Mouse (Mus musculus): ENCODE data around the gene Itgb3bp. TPM values are rescaled to one million over a fixed set of nuclear protein-coding genes. Genes with fewer than 3 reads are reported as not detected.

Itgb3bp gene
- polyA plus RNA-seq (2014; fragmentation: Nextera tagmentation; extraction: Ambion mirVana): 35.5 and 36.0 TPM in 2 replicates

- Histone ChIP-seq H3K27ac (replicated peaks in 1 of 2; ENCODE audit: control insufficient read depth in 1 of 2, insufficient read depth in 1 of 2, low read depth in 2 of 2, low read length in 2 of 2) (peak within 1 kb of the TSS; percentile 99), H3K4me3 (ENCODE audit: control insufficient read depth in 1 of 2, insufficient read depth in 1 of 2, low read depth in 1 of 2, low read length in 2 of 2) (peak within 1 kb of the TSS; percentile 64 to 94), H3K36me3 (ENCODE audit: control insufficient read depth, insufficient read depth, low read length) (peaks cover 15% of the 10 kb centered on the region), H3K27me3 (ENCODE audit: control insufficient read depth, insufficient read depth, low read length) (no peaks in the 10 kb centered on the region), H3K4me2 (ENCODE audit: low read length) (peak within 1 kb of the TSS; percentile 68), H3K4me1 (ENCODE audit: control insufficient read depth in 2 of 2, insufficient read depth in 2 of 2, low read length in 2 of 2) (peaks cover 13 to 26% of the 10 kb centered on the region in 2 experiments), H3K9me3 (ENCODE audit: control insufficient read depth, low read length) (no peaks in the 10 kb centered on the region), H3K9ac (ENCODE audit: low read length) (peak within 1 kb of the TSS; percentile 88)
- peak; percentile 89 for ATAC-seq (ENCODE audit: insufficient number of reproducible peaks, insufficient read depth, low FRiP score, low read depth)
- WGBS: under 1% methylated on average over 50 of the region's 57 CpGs
These were observed at the start of gene Itgb3bp for GRCm38 (mm10) chr4:99929613-99930517. TSS of gene Itgb3bp (minus strand) at chr4:99929813.

- no peaks in the 10 kb centered on the region for H3K9me3 ChIP-seq (ENCODE audit: control insufficient read depth, low read length)
- WGBS: 88% methylated on average over 5 of the region's 5 CpGs
- no peak overlapping the region for H3K27ac ChIP-seq (replicated peaks in 1 of 2; ENCODE audit: control insufficient read depth in 1 of 2, insufficient read depth in 1 of 2, low read depth in 2 of 2, low read length in 2 of 2)
- no peak overlapping the region for H3K4me3 ChIP-seq (ENCODE audit: control insufficient read depth in 1 of 2, insufficient read depth in 1 of 2, low read depth in 1 of 2, low read length in 2 of 2)
- H3K4me2 ChIP-seq (ENCODE audit: low read length): no peak overlapping the region
- no peak for ATAC-seq (ENCODE audit: insufficient number of reproducible peaks, insufficient read depth, low FRiP score, low read depth)
- H3K4me1 ChIP-seq (ENCODE audit: control insufficient read depth in 2 of 2, insufficient read depth in 2 of 2, low read length in 2 of 2): peaks cover 0 to 2% of the 10 kb centered on the region in 2 experiments; a peak in 2 of 4 replicates
- no peaks in the 10 kb centered on the region for H3K27me3 ChIP-seq (ENCODE audit: control insufficient read depth, insufficient read depth, low read length)
- H3K36me3 ChIP-seq (ENCODE audit: control insufficient read depth, insufficient read depth, low read length): peaks cover 62% of the 10 kb centered on the region
- H3K9ac ChIP-seq (ENCODE audit: low read length): no peak overlapping the region
These were observed 49.7 kb upstream of the Itgb3bp start for GRCm38 (mm10) chr4:99979326-99979725.

- Histone ChIP-seq H3K4me1 (ENCODE audit: control insufficient read depth in 2 of 2, insufficient read depth in 2 of 2, low read length in 2 of 2) (no peaks in the 10 kb centered on the region), H3K9ac (ENCODE audit: low read length) (no peak overlapping the region), H3K36me3 (ENCODE audit: control insufficient read depth, insufficient read depth, low read length) (peaks cover 62% of the 10 kb centered on the region), H3K4me2 (ENCODE audit: low read length) (no peak overlapping the region), H3K9me3 (ENCODE audit: control insufficient read depth, low read length) (no peaks in the 10 kb centered on the region), H3K27me3 (ENCODE audit: control insufficient read depth, insufficient read depth, low read length) (no peaks in the 10 kb centered on the region), H3K4me3 (ENCODE audit: control insufficient read depth in 1 of 2, insufficient read depth in 1 of 2, low read depth in 1 of 2, low read length in 2 of 2) (no peak overlapping the region), H3K27ac (replicated peaks in 1 of 2; ENCODE audit: control insufficient read depth in 1 of 2, insufficient read depth in 1 of 2, low read depth in 2 of 2, low read length in 2 of 2) (no peak overlapping the region)
- no peak for ATAC-seq (ENCODE audit: insufficient number of reproducible peaks, insufficient read depth, low FRiP score, low read depth)
- 82% methylated on average over 5 of the region's 5 CpGs for WGBS
These were observed 44.8 kb upstream of the Itgb3bp start for GRCm38 (mm10) chr4:99974375-99974774.

GRCm38 (mm10) chr4:99973931-99974330, 44.3 kb upstream of the Itgb3bp start:
- peaks cover 62% of the 10 kb centered on the region for H3K36me3 ChIP-seq (ENCODE audit: control insufficient read depth, insufficient read depth, low read length)
- H3K4me2 ChIP-seq (ENCODE audit: low read length): no peak overlapping the region
- H3K9ac ChIP-seq (ENCODE audit: low read length): no peak overlapping the region
- H3K27ac ChIP-seq (replicated peaks in 1 of 2; ENCODE audit: control insufficient read depth in 1 of 2, insufficient read depth in 1 of 2, low read depth in 2 of 2, low read length in 2 of 2): no peak overlapping the region
- H3K4me1 ChIP-seq (ENCODE audit: control insufficient read depth in 2 of 2, insufficient read depth in 2 of 2, low read length in 2 of 2): no peaks in the 10 kb centered on the region
- no peak for ATAC-seq (ENCODE audit: insufficient number of reproducible peaks, insufficient read depth, low FRiP score, low read depth)
- no peaks in the 10 kb centered on the region for H3K9me3 ChIP-seq (ENCODE audit: control insufficient read depth, low read length)
- no peaks in the 10 kb centered on the region for H3K27me3 ChIP-seq (ENCODE audit: control insufficient read depth, insufficient read depth, low read length)
- H3K4me3 ChIP-seq (ENCODE audit: control insufficient read depth in 1 of 2, insufficient read depth in 1 of 2, low read depth in 1 of 2, low read length in 2 of 2): no peak overlapping the region
- WGBS: 91% methylated on average over 1 of the region's 1 CpGs

- no peak overlapping the region for H3K4me3 ChIP-seq (ENCODE audit: control insufficient read depth in 1 of 2, insufficient read depth in 1 of 2, low read depth in 1 of 2, low read length in 2 of 2)
- no peaks in the 10 kb centered on the region for H3K27me3 ChIP-seq (ENCODE audit: control insufficient read depth, insufficient read depth, low read length)
- H3K9ac ChIP-seq (ENCODE audit: low read length): no peak overlapping the region
- no peak overlapping the region for H3K27ac ChIP-seq (replicated peaks in 1 of 2; ENCODE audit: control insufficient read depth in 1 of 2, insufficient read depth in 1 of 2, low read depth in 2 of 2, low read length in 2 of 2)
- H3K9me3 ChIP-seq (ENCODE audit: control insufficient read depth, low read length): no peaks in the 10 kb centered on the region
- H3K4me2 ChIP-seq (ENCODE audit: low read length): no peak overlapping the region
- no peak for ATAC-seq (ENCODE audit: insufficient number of reproducible peaks, insufficient read depth, low FRiP score, low read depth)
- 78% methylated on average over 6 of the region's 6 CpGs for WGBS
- H3K4me1 ChIP-seq (ENCODE audit: control insufficient read depth in 2 of 2, insufficient read depth in 2 of 2, low read length in 2 of 2): no peaks in the 10 kb centered on the region
- peaks cover 65% of the 10 kb centered on the region for H3K36me3 ChIP-seq (ENCODE audit: control insufficient read depth, insufficient read depth, low read length)
These were observed 43.3 kb upstream of the Itgb3bp start for GRCm38 (mm10) chr4:99972886-99973285.

GRCm38 (mm10) chr4:99970097-99970496, 40.5 kb upstream of the Itgb3bp start:
- no peaks in the 10 kb centered on the region for H3K27me3 ChIP-seq (ENCODE audit: control insufficient read depth, insufficient read depth, low read length)
- H3K36me3 ChIP-seq (ENCODE audit: control insufficient read depth, insufficient read depth, low read length): peaks cover 82% of the 10 kb centered on the region
- no peak overlapping the region for H3K27ac ChIP-seq (replicated peaks in 1 of 2; ENCODE audit: control insufficient read depth in 1 of 2, insufficient read depth in 1 of 2, low read depth in 2 of 2, low read length in 2 of 2)
- no peak overlapping the region for H3K4me3 ChIP-seq (ENCODE audit: control insufficient read depth in 1 of 2, insufficient read depth in 1 of 2, low read depth in 1 of 2, low read length in 2 of 2)
- no peak overlapping the region for H3K4me2 ChIP-seq (ENCODE audit: low read length)
- 74% methylated on average over 4 of the region's 4 CpGs for WGBS
- H3K4me1 ChIP-seq (ENCODE audit: control insufficient read depth in 2 of 2, insufficient read depth in 2 of 2, low read length in 2 of 2): no peaks in the 10 kb centered on the region
- no peaks in the 10 kb centered on the region for H3K9me3 ChIP-seq (ENCODE audit: control insufficient read depth, low read length)
- no peak for ATAC-seq (ENCODE audit: insufficient number of reproducible peaks, insufficient read depth, low FRiP score, low read depth)
- H3K9ac ChIP-seq (ENCODE audit: low read length): no peak overlapping the region

GRCm38 (mm10) chr4:99969328-99969727, 39.7 kb upstream of the Itgb3bp start:
- no peak overlapping the region for H3K4me3 ChIP-seq (ENCODE audit: control insufficient read depth in 1 of 2, insufficient read depth in 1 of 2, low read depth in 1 of 2, low read length in 2 of 2)
- WGBS: 64% methylated on average over 5 of the region's 5 CpGs
- ATAC-seq (ENCODE audit: insufficient number of reproducible peaks, insufficient read depth, low FRiP score, low read depth): no peak
- H3K27ac ChIP-seq (replicated peaks in 1 of 2; ENCODE audit: control insufficient read depth in 1 of 2, insufficient read depth in 1 of 2, low read depth in 2 of 2, low read length in 2 of 2): 0 out of 4 replicates have a peak overlapping the region, but pooled peaks of 1 of the 2 experiments have one; percentile 2
- no peaks in the 10 kb centered on the region for H3K27me3 ChIP-seq (ENCODE audit: control insufficient read depth, insufficient read depth, low read length)
- no peak overlapping the region for H3K9ac ChIP-seq (ENCODE audit: low read length)
- no peak overlapping the region for H3K4me2 ChIP-seq (ENCODE audit: low read length)
- H3K9me3 ChIP-seq (ENCODE audit: control insufficient read depth, low read length): no peaks in the 10 kb centered on the region
- H3K4me1 ChIP-seq (ENCODE audit: control insufficient read depth in 2 of 2, insufficient read depth in 2 of 2, low read length in 2 of 2): no peaks in the 10 kb centered on the region
- peaks cover 87% of the 10 kb centered on the region for H3K36me3 ChIP-seq (ENCODE audit: control insufficient read depth, insufficient read depth, low read length)

Data from heart, embryonic 14.5 days (tissue).